Mouse (Mus musculus): ENCODE measurements around the gene Hoxa5. TPM values are rescaled to one million over a fixed set of nuclear protein-coding genes. Genes with fewer than 3 reads are reported as not detected.

The Hoxa5 gene
- total and polyA plus RNA-seq, 3 experiments = 0.26 to 0.96 (median 0.45) TPM

GRCm38 (mm10) chr6:52189909-52190308, 14.5 kb downstream of the Hoxa5 start:
- intact Hi-C loops (cut with DNase I) = loop anchor here (2.0 to 5.0 kb wide), 2 partner anchors 31 to 103 kb away; partner anchors contain the start of gene Hoxa1
- Histone ChIP-seq H3K9ac (ENCODE audit: low read depth, low read length) (no peak overlapping the region), H3K79me2 (replicated peaks; ENCODE audit: control insufficient read depth, insufficient read depth, low read length) (no peaks in the 10 kb centered on the region), H3K27ac (no peak overlapping the region), H3K27me3 (ENCODE audit: control insufficient read depth, insufficient read depth, low read length) (peaks cover 20% of the 10 kb centered on the region), H3K36me3 (ENCODE audit: control insufficient read depth, insufficient read depth, low read length) (no peaks in the 10 kb centered on the region), H3K4me1 (ENCODE audit: control insufficient read depth, insufficient read depth, low read length) (no peaks in the 10 kb centered on the region), H3K4me3 (no peak overlapping the region)
- no peak for DNase-seq
- TF ChIP-seq EP300 (IDR thresholded peaks at IDR 0.05; ENCODE audit: insufficient read depth, low read depth, low read length) = no peak
- TF ChIP-seq POLR2A (IDR thresholded peaks at IDR 0.05; ENCODE audit: insufficient read depth, low read depth, low read length) = no peak
- no peak for TF ChIP-seq CTCF (IDR thresholded peaks at IDR 0.05)
- WGBS = 17% methylated on average over 8 of the region's 8 CpGs

GRCm38 (mm10) chr6:52189172-52189591, 15.2 kb downstream of the Hoxa5 start:
- Histone ChIP-seq H3K79me2 (replicated peaks; ENCODE audit: control insufficient read depth, insufficient read depth, low read length) (no peaks in the 10 kb centered on the region), H3K4me1 (ENCODE audit: control insufficient read depth, insufficient read depth, low read length) (no peaks in the 10 kb centered on the region), H3K4me3 (no peak overlapping the region), H3K27ac (no peak overlapping the region), H3K9ac (ENCODE audit: low read depth, low read length) (no peak overlapping the region), H3K36me3 (ENCODE audit: control insufficient read depth, insufficient read depth, low read length) (no peaks in the 10 kb centered on the region), H3K27me3 (ENCODE audit: control insufficient read depth, insufficient read depth, low read length) (peaks cover 26% of the 10 kb centered on the region)
- intact Hi-C loops (cut with DNase I) = no loop called here
- WGBS = 18% methylated on average over 5 of the region's 5 CpGs
- TF ChIP-seq CTCF (IDR thresholded peaks at IDR 0.05) (no peak), EP300 (IDR thresholded peaks at IDR 0.05; ENCODE audit: insufficient read depth, low read depth, low read length) (no peak), POLR2A (IDR thresholded peaks at IDR 0.05; ENCODE audit: insufficient read depth, low read depth, low read length) (no peak)
- DNase-seq = no peak

- DNase-seq = no peak
- intact Hi-C loops (cut with DNase I) = no loop called here
- peaks cover 22% of the 10 kb centered on the region for H3K27me3 ChIP-seq (ENCODE audit: control insufficient read depth, insufficient read depth, low read length)
- H3K79me2 ChIP-seq (replicated peaks; ENCODE audit: control insufficient read depth, insufficient read depth, low read length) = no peaks in the 10 kb centered on the region
- H3K4me1 ChIP-seq (ENCODE audit: control insufficient read depth, insufficient read depth, low read length) = no peaks in the 10 kb centered on the region
- WGBS = 27% methylated on average over 1 of the region's 1 CpGs
- H3K36me3 ChIP-seq (ENCODE audit: control insufficient read depth, insufficient read depth, low read length) = no peaks in the 10 kb centered on the region
- no peak overlapping the region for H3K4me3 ChIP-seq
- no peak overlapping the region for H3K27ac ChIP-seq
- TF ChIP-seq POLR2A (IDR thresholded peaks at IDR 0.05; ENCODE audit: insufficient read depth, low read depth, low read length) = no peak
- TF ChIP-seq EP300 (IDR thresholded peaks at IDR 0.05; ENCODE audit: insufficient read depth, low read depth, low read length) = no peak
- TF ChIP-seq CTCF (IDR thresholded peaks at IDR 0.05) = no peak
- no peak overlapping the region for H3K9ac ChIP-seq (ENCODE audit: low read depth, low read length)
Observed at GRCm38 (mm10) chr6:52186500-52186899, 17.9 kb downstream of the Hoxa5 start.

- WGBS = 22% methylated on average over 3 of the region's 3 CpGs
- peaks cover 18% of the 10 kb centered on the region for H3K27me3 ChIP-seq (ENCODE audit: control insufficient read depth, insufficient read depth, low read length)
Observed at GRCm38 (mm10) chr6:52185834-52186233, 18.6 kb downstream of the Hoxa5 start.

GRCm38 (mm10) chr6:52185222-52185621, 19.2 kb downstream of the Hoxa5 start:
- no peak for DNase-seq
- no peaks in the 10 kb centered on the region for H3K79me2 ChIP-seq (replicated peaks; ENCODE audit: control insufficient read depth, insufficient read depth, low read length)
- 7% methylated on average over 19 of the region's 19 CpGs for WGBS
- no peak overlapping the region for H3K4me3 ChIP-seq
- no peak for TF ChIP-seq CTCF (IDR thresholded peaks at IDR 0.05)
- TF ChIP-seq EP300 (IDR thresholded peaks at IDR 0.05; ENCODE audit: insufficient read depth, low read depth, low read length) = no peak
- TF ChIP-seq POLR2A (IDR thresholded peaks at IDR 0.05; ENCODE audit: insufficient read depth, low read depth, low read length) = no peak
- H3K4me1 ChIP-seq (ENCODE audit: control insufficient read depth, insufficient read depth, low read length) = no peaks in the 10 kb centered on the region
- no peaks in the 10 kb centered on the region for H3K36me3 ChIP-seq (ENCODE audit: control insufficient read depth, insufficient read depth, low read length)
- no peak overlapping the region for H3K27ac ChIP-seq
- intact Hi-C loops (cut with DNase I) = no loop called here
- H3K9ac ChIP-seq (ENCODE audit: low read depth, low read length) = no peak overlapping the region
- peaks cover 20% of the 10 kb centered on the region for H3K27me3 ChIP-seq (ENCODE audit: control insufficient read depth, insufficient read depth, low read length)

More at GRCm38 (mm10) chr6:52185834-52186233, 18.6 kb downstream of the Hoxa5 start:
- Histone ChIP-seq H3K4me1 (ENCODE audit: control insufficient read depth, insufficient read depth, low read length) (no peaks in the 10 kb centered on the region), H3K9ac (ENCODE audit: low read depth, low read length) (no peak overlapping the region), H3K27ac (no peak overlapping the region), H3K79me2 (replicated peaks; ENCODE audit: control insufficient read depth, insufficient read depth, low read length) (no peaks in the 10 kb centered on the region), H3K36me3 (ENCODE audit: control insufficient read depth, insufficient read depth, low read length) (no peaks in the 10 kb centered on the region), H3K4me3 (no peak overlapping the region)
- intact Hi-C loops (cut with DNase I) = no loop called here
- DNase-seq = no peak
- no peak for TF ChIP-seq CTCF (IDR thresholded peaks at IDR 0.05)
- TF ChIP-seq EP300 (IDR thresholded peaks at IDR 0.05; ENCODE audit: insufficient read depth, low read depth, low read length) = no peak
- no peak for TF ChIP-seq POLR2A (IDR thresholded peaks at IDR 0.05; ENCODE audit: insufficient read depth, low read depth, low read length)

- H3K79me2 ChIP-seq (replicated peaks; ENCODE audit: control insufficient read depth, insufficient read depth, low read length) = no peaks in the 10 kb centered on the region
- no peak for DNase-seq
- no peak overlapping the region for H3K9ac ChIP-seq (ENCODE audit: low read depth, low read length)
- H3K4me3 ChIP-seq = no peak overlapping the region
- intact Hi-C loops (cut with DNase I) = no loop called here
- H3K27ac ChIP-seq = no peak overlapping the region
- no peaks in the 10 kb centered on the region for H3K4me1 ChIP-seq (ENCODE audit: control insufficient read depth, insufficient read depth, low read length)
- no peaks in the 10 kb centered on the region for H3K36me3 ChIP-seq (ENCODE audit: control insufficient read depth, insufficient read depth, low read length)
- peaks cover 18% of the 10 kb centered on the region for H3K27me3 ChIP-seq (ENCODE audit: control insufficient read depth, insufficient read depth, low read length)
- WGBS = 12% methylated on average over 6 of the region's 6 CpGs
- TF ChIP-seq POLR2A (IDR thresholded peaks at IDR 0.05; ENCODE audit: insufficient read depth, low read depth, low read length) (no peak), EP300 (IDR thresholded peaks at IDR 0.05; ENCODE audit: insufficient read depth, low read depth, low read length) (no peak), CTCF (IDR thresholded peaks at IDR 0.05) (no peak)
Observed at GRCm38 (mm10) chr6:52184668-52185067, 19.7 kb downstream of the Hoxa5 start.
